Mouse (Mus musculus) frontal cortex, postnatal 10 days (tissue): ENCODE measurements around the gene Scaf1.

Experiments used
- DNase-seq, 2 experiments: peaks; one replicate each; pipeline ENCODE4 v3.0.0; 2022; ENCODE audit warnings: low spot score in 2 of 2, mixed read lengths in 1 of 2

The Scaf1 gene

GRCm38 (mm10) chr7:45015344-45015956 is 713 bp downstream of the Scaf1 start:
- DNase-seq = no peak

DNA sequence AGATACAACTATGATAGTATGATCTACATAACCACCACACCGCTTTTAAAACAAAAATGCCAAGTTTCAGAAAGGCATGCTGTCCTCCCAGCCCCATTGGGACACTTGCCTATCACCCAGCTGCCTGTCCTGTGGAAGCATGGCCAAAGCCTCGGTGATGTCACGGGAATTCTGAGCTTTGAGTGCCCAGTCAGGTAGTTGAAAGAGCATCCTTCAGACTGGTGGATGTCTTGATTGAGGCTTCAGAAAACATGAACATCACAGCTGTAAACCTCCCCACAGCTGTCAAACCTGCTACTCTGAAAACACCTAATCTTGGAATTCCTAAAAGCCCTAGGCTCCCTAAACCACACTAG is 2.1 kb downstream of the Scaf1 start:
- DNase-seq = no peak

DNA sequence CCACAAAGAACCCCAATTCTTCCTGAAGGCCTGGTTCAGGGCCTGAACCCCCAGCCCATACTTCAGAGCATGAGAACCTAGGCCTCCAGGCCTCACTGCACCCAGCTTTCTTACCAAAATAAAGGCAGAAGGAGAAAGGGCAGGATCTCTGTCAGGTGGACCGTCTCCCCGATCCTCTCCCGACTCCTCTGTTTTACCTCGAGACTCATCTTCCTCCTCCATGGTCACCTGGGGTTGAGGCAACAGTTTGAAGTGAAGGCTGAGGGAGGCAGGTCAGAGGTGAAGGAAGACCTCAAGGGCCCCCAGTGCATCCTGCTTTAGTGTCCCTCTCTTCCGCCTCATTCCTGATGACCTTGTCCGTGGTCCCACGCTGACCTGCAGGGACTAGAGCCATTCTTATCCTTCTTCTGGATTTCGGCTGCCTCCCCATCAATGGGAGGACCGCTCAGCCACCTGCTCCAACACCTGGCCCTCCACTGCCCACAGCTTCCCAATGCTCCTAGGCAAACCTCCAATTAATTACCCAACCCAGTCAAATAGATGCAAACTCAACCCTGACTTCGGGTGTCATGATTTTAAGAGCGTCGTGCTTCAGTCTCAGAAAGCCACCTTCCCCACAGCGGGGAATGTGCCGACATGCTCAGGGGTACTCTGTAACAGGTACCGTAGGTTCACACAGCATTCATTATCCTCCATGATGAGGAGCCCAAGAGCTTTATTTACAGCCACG is 2.6 kb downstream of the Scaf1 start:
- DNase-seq = no peak

DNA sequence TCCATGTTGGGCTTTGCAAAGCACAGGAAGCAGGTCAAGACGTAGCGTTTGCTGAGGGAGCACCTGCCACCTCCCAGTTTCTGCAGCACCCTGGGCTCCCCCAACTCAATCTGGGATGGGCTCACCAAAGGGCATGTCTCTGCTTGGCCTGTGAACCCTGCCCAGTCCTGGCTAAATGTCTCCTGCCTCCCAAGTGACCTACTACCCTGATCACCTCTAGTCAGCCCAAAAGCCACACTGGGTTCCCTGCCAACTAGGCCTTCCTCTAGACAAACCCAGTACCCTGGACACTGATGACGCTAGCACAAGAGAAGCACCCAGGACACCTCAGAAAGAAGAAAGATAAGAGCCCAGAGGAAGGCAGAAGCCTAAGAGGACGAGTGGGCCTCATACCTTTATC is 3.3 kb downstream of the Scaf1 start:
- no peak for DNase-seq

DNA sequence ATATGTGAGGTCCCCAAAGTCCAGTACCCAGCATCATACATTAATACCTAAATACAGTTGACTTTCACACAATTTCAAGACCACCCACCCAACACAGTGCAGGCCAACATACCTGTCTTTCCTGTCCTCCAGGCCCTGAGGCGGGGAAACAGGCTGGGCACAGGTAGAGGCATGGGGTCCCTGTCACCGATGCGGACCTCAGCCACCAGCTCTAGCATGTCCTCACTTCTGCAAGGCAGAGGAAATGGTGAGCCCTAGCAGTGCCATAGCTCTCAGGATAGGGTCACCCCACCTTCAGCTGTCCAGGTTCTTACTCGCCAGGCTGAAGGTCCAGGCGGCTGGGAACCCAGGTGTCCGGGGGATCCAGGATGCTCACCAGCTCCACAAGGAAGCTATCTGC is 4.2 kb downstream of the Scaf1 start:
- no peak for DNase-seq

DNA sequence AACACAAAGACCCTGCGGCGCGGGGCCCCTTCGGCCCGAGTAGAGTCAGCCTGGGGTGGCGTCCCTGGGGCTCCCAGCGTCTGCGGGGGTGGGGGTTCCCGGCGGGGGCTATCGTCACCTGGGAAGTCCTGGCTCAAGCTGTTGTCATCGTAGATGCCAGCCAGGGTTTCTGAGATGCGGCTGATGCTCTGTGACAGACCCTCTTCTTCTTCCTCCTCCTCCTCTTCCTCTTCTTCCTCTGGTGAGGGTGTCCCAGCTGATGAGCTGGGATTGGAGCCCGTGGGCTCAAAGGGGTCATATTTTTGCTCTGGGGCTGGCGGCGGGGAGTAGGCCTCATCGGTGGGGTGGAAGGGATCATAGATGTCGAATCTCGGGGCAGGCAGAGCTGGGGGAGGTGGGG is 7.8 kb downstream of the Scaf1 start:
- no peak for DNase-seq

GRCm38 (mm10) chr7:45007846-45008245 is 8.3 kb downstream of the Scaf1 start:
- DNase-seq = no peak

DNA sequence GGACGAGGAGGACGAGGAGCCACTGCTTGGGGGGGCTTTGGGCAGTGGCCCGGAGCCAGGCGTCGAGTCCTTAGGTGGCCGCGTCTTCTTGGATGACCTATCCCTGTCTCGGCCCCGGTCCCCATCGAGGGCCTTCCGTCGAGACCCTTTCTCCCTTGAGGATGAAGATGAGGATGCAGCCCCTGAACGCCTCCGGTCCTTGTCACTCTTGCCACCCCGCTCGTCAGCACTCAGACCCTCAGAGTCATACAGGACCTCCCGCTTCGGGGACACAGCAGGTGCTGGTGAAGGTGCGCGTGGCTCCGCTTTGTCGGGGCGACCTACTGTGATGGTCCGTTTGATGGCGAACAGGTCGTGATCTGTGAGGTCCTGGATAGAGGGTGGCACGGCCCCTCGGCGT is 9.0 kb downstream of the Scaf1 start:
- no peak for DNase-seq

DNA sequence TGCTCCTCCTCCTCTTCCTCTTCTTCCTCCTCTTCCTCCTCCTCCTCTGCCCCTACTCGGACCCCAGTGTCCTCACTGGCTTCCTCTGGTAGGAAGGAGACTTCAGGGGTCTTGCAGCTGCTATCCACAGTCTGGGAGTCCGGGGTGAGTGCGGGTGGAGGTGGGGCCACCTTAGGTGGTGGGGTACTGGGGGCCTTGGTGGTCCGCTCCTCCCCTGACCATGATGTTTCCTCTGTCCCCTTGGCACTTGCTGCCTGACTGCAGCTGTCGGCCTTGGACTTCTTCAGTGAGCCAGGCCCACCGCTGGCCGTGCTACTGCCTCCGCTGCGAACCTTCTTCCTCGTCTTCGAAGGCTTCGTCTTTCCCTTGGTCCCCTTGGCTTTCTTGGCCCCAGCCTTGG is 9.7 kb downstream of the Scaf1 start:
- no peak for DNase-seq

- no peak for DNase-seq
Measured at GRCm38 (mm10) chr7:45005321-45005992, 10.7 kb downstream of the Scaf1 start.

GRCm38 (mm10) chr7:45004546-45004945 is 11.6 kb downstream of the Scaf1 start:
- DNase-seq = no peak

GRCm38 (mm10) chr7:45002440-45002839 is 13.7 kb downstream of the Scaf1 start:
- DNase-seq = no peak

GRCm38 (mm10) chr7:45000539-45001114 is 15.5 kb downstream of the Scaf1 start:
- no peak for DNase-seq

DNA sequence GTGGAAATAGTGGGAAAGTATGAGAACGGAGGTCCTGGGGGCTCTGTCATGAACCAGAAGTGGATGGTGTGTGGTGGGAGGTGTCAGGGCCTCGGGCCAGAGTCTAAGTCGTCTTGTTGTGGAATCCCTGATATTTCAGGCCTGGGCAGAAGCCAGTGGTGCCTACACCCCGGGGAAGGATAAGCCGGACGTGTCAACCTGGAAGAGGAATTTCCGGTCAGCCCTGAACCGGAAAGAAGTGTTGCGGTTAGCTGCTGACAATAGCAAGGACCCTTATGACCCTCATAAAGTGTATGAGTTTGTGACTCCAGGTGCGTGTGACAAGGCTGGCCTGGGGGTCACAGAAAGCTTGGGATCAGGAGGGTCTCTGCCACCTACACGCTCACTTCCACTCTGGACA is 16.4 kb downstream of the Scaf1 start:
- DNase-seq = no peak

- DNase-seq = no peak
Measured at GRCm38 (mm10) chr7:44998501-44998955, 17.6 kb downstream of the Scaf1 start, which contains the start of gene Bcl2l12. Gene Bcl2l12 (minus strand): TSS chr7:44998712.

DNA sequence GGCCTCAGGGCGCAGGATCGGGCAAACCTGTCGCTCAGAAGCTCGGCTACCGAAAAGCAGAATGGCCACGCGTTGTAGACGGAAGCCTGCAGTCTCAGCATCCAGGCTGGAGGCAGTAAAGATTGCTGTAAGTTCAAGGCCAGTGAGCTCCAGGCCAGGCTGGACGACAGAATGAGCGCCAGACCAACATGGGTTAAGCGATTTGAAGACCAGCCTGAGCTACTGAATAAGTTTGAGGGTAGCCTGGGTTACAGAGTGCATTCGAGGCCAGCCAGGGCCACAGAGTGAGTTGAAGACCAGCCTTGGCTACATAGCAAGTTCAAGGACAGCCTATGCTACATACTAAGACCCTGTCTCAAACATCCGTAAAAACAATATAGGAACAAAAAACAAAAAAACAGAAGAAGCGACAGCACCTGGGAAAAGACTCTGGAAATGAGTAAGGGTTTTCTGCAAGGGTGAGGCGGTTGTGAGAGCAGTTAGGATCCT is 18.2 kb downstream of the Scaf1 start:
- DNase-seq = no peak

GRCm38 (mm10) chr7:44997231-44997939 is 18.8 kb downstream of the Scaf1 start, which contains the start of gene Irf3:
Gene Irf3 (plus strand): TSS chr7:44997648.
- DNase-seq = peak; percentile 92 to 94

DNA sequence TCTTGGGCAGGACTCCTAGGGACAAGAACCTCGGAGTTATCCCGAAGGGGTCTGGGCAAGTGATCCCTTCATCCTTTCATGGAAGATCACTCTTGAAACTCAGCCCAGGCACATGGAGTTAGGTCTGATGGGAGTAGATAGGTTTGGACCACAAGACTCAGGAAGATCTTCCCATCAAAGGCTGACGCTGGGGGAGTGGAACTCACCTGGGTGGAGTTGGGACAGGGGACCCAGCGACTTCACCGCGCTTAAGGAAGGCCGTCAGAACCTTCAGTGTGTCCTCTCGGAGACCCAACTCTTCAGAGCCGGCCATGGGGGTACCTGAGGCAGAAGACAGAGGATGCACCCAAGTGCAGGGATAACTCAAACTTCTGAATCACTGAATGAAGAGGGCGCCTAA is 19.5 kb downstream of the Scaf1 start:
- DNase-seq = no peak

GRCm38 (mm10) chr7:44986879-44987718 is 29.1 kb downstream of the Scaf1 start:
- no peak for DNase-seq

- DNase-seq = peak; percentile 98 to 100
Measured at GRCm38 (mm10) chr7:44986192-44986878, 29.8 kb downstream of the Scaf1 start, which contains the start of gene Prmt1. Gene Prmt1 (minus strand): TSS chr7:44986568.
